Mouse (Mus musculus): ENCODE data around the gene Pmm1. TPM values are rescaled to one million over a fixed set of nuclear protein-coding genes. Genes with fewer than 3 reads are reported as not detected.

Pmm1 gene
- polyA plus RNA-seq, 1 experiment from 2014 or later = 30.7 TPM

Other genes starting within 250 kb of the Pmm1 start
- gene Zc3h7b, start 215.9 kb downstream of the Pmm1 start, polyA plus RNA-seq (2016; fragmentation: Nextera tagmentation; extraction: Ambion mirVana) = 51.6 and 52.1 TPM in 2 replicates
- gene Rangap1, start 215.4 kb downstream of the Pmm1 start, polyA plus RNA-seq (2016; fragmentation: Nextera tagmentation; extraction: Ambion mirVana) = 131 and 134 TPM in 2 replicates
- gene Tef, start 158.5 kb downstream of the Pmm1 start, polyA plus RNA-seq (2016; fragmentation: Nextera tagmentation; extraction: Ambion mirVana) = 30.0 and 31.9 TPM in 2 replicates
- 20.4 and 21.2 TPM in 2 replicates for gene Tob2, start 102.1 kb downstream of the Pmm1 start, polyA plus RNA-seq (2016; fragmentation: Nextera tagmentation; extraction: Ambion mirVana)
- gene Phf5a, start 89.0 kb downstream of the Pmm1 start, polyA plus RNA-seq (2016; fragmentation: Nextera tagmentation; extraction: Ambion mirVana) = 102 and 115 TPM in 2 replicates
- gene Aco2, start 88.6 kb downstream of the Pmm1 start, polyA plus RNA-seq (2016; fragmentation: Nextera tagmentation; extraction: Ambion mirVana) = 193 TPM in 2 replicates
- 58.0 and 58.4 TPM in 2 replicates for gene Polr3h, start 34.7 kb downstream of the Pmm1 start, polyA plus RNA-seq (2016; fragmentation: Nextera tagmentation; extraction: Ambion mirVana)
- gene Csdc2, start 24.2 kb downstream of the Pmm1 start, polyA plus RNA-seq (2016; fragmentation: Nextera tagmentation; extraction: Ambion mirVana) = 48.0 and 57.1 TPM in 2 replicates
- gene 1700029P11Rik, start 19.6 kb upstream of the Pmm1 start, polyA plus RNA-seq (2016; fragmentation: Nextera tagmentation; extraction: Ambion mirVana) = not detected in 2 replicates
- gene Xrcc6, start 26.9 kb upstream of the Pmm1 start, polyA plus RNA-seq (2016; fragmentation: Nextera tagmentation; extraction: Ambion mirVana) = 58.4 and 62.3 TPM in 2 replicates
- gene Desi1, start 72.9 kb upstream of the Pmm1 start, polyA plus RNA-seq (2016; fragmentation: Nextera tagmentation; extraction: Ambion mirVana) = 41.4 and 42.3 TPM in 2 replicates
- 169 and 192 TPM in 2 replicates for gene Snu13, start 86.7 kb upstream of the Pmm1 start, polyA plus RNA-seq (2016; fragmentation: Nextera tagmentation; extraction: Ambion mirVana)
- not detected in 2 replicates for gene 4930407I10Rik, start 98.2 kb upstream of the Pmm1 start, polyA plus RNA-seq (2016; fragmentation: Nextera tagmentation; extraction: Ambion mirVana)
- gene Mei1, start 109.1 kb upstream of the Pmm1 start, polyA plus RNA-seq (2016; fragmentation: Nextera tagmentation; extraction: Ambion mirVana) = 0.14 TPM in 1 of 2 replicates, not detected in the other
- gene Ccdc134, start 167.0 kb upstream of the Pmm1 start, polyA plus RNA-seq (2016; fragmentation: Nextera tagmentation; extraction: Ambion mirVana) = 17.0 and 17.1 TPM in 2 replicates
- gene Srebf2, start 186.3 kb upstream of the Pmm1 start, polyA plus RNA-seq (2016; fragmentation: Nextera tagmentation; extraction: Ambion mirVana) = 230 and 244 TPM in 2 replicates